In genomic region chr19:5743576-5743975, GRCm38 (mm10) we compare ENCODE assay signal across 8 mouse cellular contexts. TPM values are rescaled to one million over a fixed set of nuclear protein-coding genes. Genes with fewer than 3 reads are reported as not detected.
DNase-seq lines count a peak whose midpoint lies in the region; ATAC-seq lines count a peak whose summit lies in the region.
"Had no signal": no experiment of that assay in that cellular context is flagged by ENCODE, and none has a peak within 500 bp of the region (broad histone marks: within the 10 kb centered on the region; RNA-seq: fewer than 3 reads in every experiment).

No protein-coding gene starts in this region.

- H3K27me3 ChIP-seq in lung, embryonic 16.5 days (ENCODE audit: control insufficient read depth, insufficient read depth, low read depth, low read length), result no peaks in the 10 kb centered on the region
- peaks cover 7% of the 10 kb centered on the region for H3K27me3 ChIP-seq in intestine, embryonic 15.5 days (replicated peaks)
- peaks cover 58% of the 10 kb centered on the region for H3K27me3 ChIP-seq in neural tube, embryonic 15.5 days (replicated peaks)

- no peaks in the 10 kb centered on the region for H3K9me3 ChIP-seq in lung, embryonic 16.5 days (ENCODE audit: control insufficient read depth, low read length)
- H3K9me3 ChIP-seq in intestine, embryonic 15.5 days, result no peaks in the 10 kb centered on the region
- no peaks in the 10 kb centered on the region for H3K9me3 ChIP-seq in neural tube, embryonic 15.5 days (replicated peaks)

- no peak for DNase-seq in lung, postnatal 25 days (ENCODE audit: low spot score)
- peak; percentile 70 for DNase-seq in cerebellum, adult 9-10 months
- DNase-seq in layer of hippocampus, adult 9-11 months, result no peak
- DNase-seq in right cerebral cortex, postnatal 25 days, result no peak

- H3K4me2 ChIP-seq in lung, embryonic 16.5 days (ENCODE audit: low read depth, low read length), result peak overlapping the region; percentile 95
- H3K4me2 ChIP-seq in intestine, embryonic 15.5 days (replicated peaks), result peak overlapping the region; percentile 96
- peak overlapping the region; percentile 98; the same call in 1 of the 2 replicates for H3K4me2 ChIP-seq in neural tube, embryonic 15.5 days

- H3K9ac ChIP-seq in lung, embryonic 16.5 days (ENCODE audit: low read length), result peak overlapping the region; percentile 85
- no peak overlapping the region for H3K9ac ChIP-seq in intestine, embryonic 15.5 days
- H3K9ac ChIP-seq in neural tube, embryonic 15.5 days (replicated peaks), result 0 out of 2 replicates have a peak overlapping the region, but pooled peaks have one; percentile 9

- peak overlapping the region; percentile 84 for H3K4me3 ChIP-seq in lung, embryonic 16.5 days (ENCODE audit: low read length)
- no peak overlapping the region for H3K4me3 ChIP-seq in intestine, embryonic 15.5 days (replicated peaks)
- H3K4me3 ChIP-seq in neural tube, embryonic 15.5 days (replicated peaks), result peak overlapping the region; percentile 57; the same call in 1 of the 2 replicates
- H3K4me3 ChIP-seq: left cerebral cortex, adult 2 months had no signal

- peaks cover 2% of the 10 kb centered on the region; the same call in 1 of the 2 replicates for H3K36me3 ChIP-seq in lung, embryonic 16.5 days (ENCODE audit: control insufficient read depth, insufficient read depth, low read length)
- H3K36me3 ChIP-seq in intestine, embryonic 15.5 days, result no peaks in the 10 kb centered on the region
- H3K36me3 ChIP-seq in neural tube, embryonic 15.5 days, result no peaks in the 10 kb centered on the region

- H3K27ac ChIP-seq in lung, embryonic 16.5 days (ENCODE audit: low read length), result no peak overlapping the region
- no peak overlapping the region for H3K27ac ChIP-seq in intestine, embryonic 15.5 days
- no peak overlapping the region for H3K27ac ChIP-seq in neural tube, embryonic 15.5 days (replicated peaks)
- H3K27ac ChIP-seq: left cerebral cortex, adult 2 months had no signal

- H3K4me1 ChIP-seq in lung, embryonic 16.5 days (replicated peaks; ENCODE audit: control insufficient read depth, insufficient read depth, low read length), result peaks cover 40% of the 10 kb centered on the region
- H3K4me1 ChIP-seq in intestine, embryonic 15.5 days (replicated peaks), result peaks cover 42% of the 10 kb centered on the region
- H3K4me1 ChIP-seq in neural tube, embryonic 15.5 days, result peaks cover 64% of the 10 kb centered on the region

- no peak for ATAC-seq in lung, embryonic 16.5 days (ENCODE audit: low read depth)
- ATAC-seq in intestine, embryonic 15.5 days, result no peak
- no peak for ATAC-seq in neural tube, embryonic 15.5 days (ENCODE audit: low FRiP score)

- WGBS in lung, embryonic 16.5 days, result 37% methylated on average over 5 of the region's 5 CpGs
- WGBS in intestine, embryonic 15.5 days, result 36% methylated on average over 5 of the region's 5 CpGs
- WGBS in neural tube, embryonic 15.5 days, result 44% methylated on average over 5 of the region's 5 CpGs

RNA-seq across cellular contexts. Expression of gene Ltbp3, which starts 2.9 kb away (rescaled TPM):
- polyA plus RNA-seq in lung, embryonic 16.5 days (2015; fragmentation: Nextera tagmentation; extraction: Ambion mirVana), result 52.3 and 61.9 TPM in 2 replicates
- polyA plus RNA-seq in intestine, embryonic 15.5 days (2015; fragmentation: Nextera tagmentation; extraction: Ambion mirVana), result 20.7 and 21.7 TPM in 2 replicates
- polyA plus RNA-seq in neural tube, embryonic 15.5 days (2015; fragmentation: Nextera tagmentation; extraction: Ambion mirVana), result 15.6 and 19.1 TPM in 2 replicates

RNA-seq across cellular contexts. Expression of gene Fam89b, which starts 14.1 kb away (rescaled TPM):
- polyA plus RNA-seq in lung, embryonic 16.5 days (2015; fragmentation: Nextera tagmentation; extraction: Ambion mirVana), result 89.1 and 92.9 TPM in 2 replicates
- polyA plus RNA-seq in intestine, embryonic 15.5 days (2015; fragmentation: Nextera tagmentation; extraction: Ambion mirVana), result 68.7 and 69.6 TPM in 2 replicates
- 122 and 138 TPM in 2 replicates for polyA plus RNA-seq in neural tube, embryonic 15.5 days (2015; fragmentation: Nextera tagmentation; extraction: Ambion mirVana)

RNA-seq across cellular contexts. Expression of gene Ehbp1l1, which starts 17.5 kb away (rescaled TPM):
- polyA plus RNA-seq in lung, embryonic 16.5 days (2015; fragmentation: Nextera tagmentation; extraction: Ambion mirVana), result 25.3 and 25.9 TPM in 2 replicates
- polyA plus RNA-seq in intestine, embryonic 15.5 days (2015; fragmentation: Nextera tagmentation; extraction: Ambion mirVana), result 38.6 and 40.1 TPM in 2 replicates
- 15.9 and 18.6 TPM in 2 replicates for polyA plus RNA-seq in neural tube, embryonic 15.5 days (2015; fragmentation: Nextera tagmentation; extraction: Ambion mirVana)

RNA-seq across cellular contexts. Expression of gene Scyl1, which starts 27.6 kb away (rescaled TPM):
- 76.3 and 83.2 TPM in 2 replicates for polyA plus RNA-seq in lung, embryonic 16.5 days (2015; fragmentation: Nextera tagmentation; extraction: Ambion mirVana)
- polyA plus RNA-seq in intestine, embryonic 15.5 days (2015; fragmentation: Nextera tagmentation; extraction: Ambion mirVana), result 60.6 and 60.9 TPM in 2 replicates
- polyA plus RNA-seq in neural tube, embryonic 15.5 days (2015; fragmentation: Nextera tagmentation; extraction: Ambion mirVana), result 81.6 and 83.1 TPM in 2 replicates

RNA-seq across cellular contexts. Expression of gene Kcnk7, which starts 39.4 kb away (rescaled TPM):
- polyA plus RNA-seq in lung, embryonic 16.5 days (2015; fragmentation: Nextera tagmentation; extraction: Ambion mirVana), result 0.36 and 0.50 TPM in 2 replicates
- 0.29 and 0.43 TPM in 2 replicates for polyA plus RNA-seq in intestine, embryonic 15.5 days (2015; fragmentation: Nextera tagmentation; extraction: Ambion mirVana)
- 0.35 and 0.45 TPM in 2 replicates for polyA plus RNA-seq in neural tube, embryonic 15.5 days (2015; fragmentation: Nextera tagmentation; extraction: Ambion mirVana)
